Comparison of ENCODE assay signal across 10 mouse cellular contexts in the genomic region with DNA sequence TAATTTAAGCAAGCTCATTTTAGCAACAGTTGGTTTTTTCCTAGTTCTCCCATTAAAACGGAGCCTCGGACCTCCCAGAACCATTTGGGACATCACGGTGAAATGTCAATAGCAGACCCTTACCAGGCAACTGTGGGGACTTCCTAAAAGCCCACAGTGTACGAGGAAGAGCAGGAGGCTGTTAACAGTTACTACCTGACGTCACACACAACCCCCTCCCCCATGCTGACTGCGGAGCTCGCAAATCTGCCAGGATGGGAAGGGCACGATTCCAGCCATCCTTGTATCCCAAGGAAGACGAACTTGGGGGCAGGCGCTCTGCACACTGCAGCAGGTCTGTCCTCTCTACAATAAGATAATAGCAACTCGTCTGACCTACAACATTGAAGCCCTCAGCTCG. TPM values are rescaled to one million over a fixed set of nuclear protein-coding genes. Genes with fewer than 3 reads are reported as not detected.
DNase-seq lines count a peak whose midpoint lies in the region; ATAC-seq lines count a peak whose summit lies in the region.
"Had no signal": no experiment of that assay in that cellular context is flagged by ENCODE, and none has a peak within 500 bp of the region (broad histone marks: within the 10 kb centered on the region; RNA-seq: fewer than 3 reads in every experiment).

A gene (minus strand): TSS at position 172 of the 400 bp plus-strand sequence.

- H3K27me3 ChIP-seq in midbrain, embryonic 14.5 days (ENCODE audit: control insufficient read depth, insufficient read depth, low read length), result no peaks in the 10 kb centered on the region

- no peak within 1 kb of the TSS for H3K4me2 ChIP-seq in midbrain, embryonic 14.5 days (ENCODE audit: low read length)

- ATAC-seq in midbrain, embryonic 14.5 days (ENCODE audit: low FRiP score, low TSS enrichment), result no peak

- no peaks in the 10 kb centered on the region for H3K36me3 ChIP-seq in midbrain, embryonic 14.5 days (ENCODE audit: control insufficient read depth, insufficient read depth, low read length)

- peaks cover 6% of the 10 kb centered on the region; the same call in 1 of the 2 replicates for H3K4me1 ChIP-seq in midbrain, embryonic 14.5 days (ENCODE audit: control insufficient read depth, insufficient read depth, low read length)

- 55% methylated on average over 12 of the region's 12 CpGs for WGBS in midbrain, embryonic 14.5 days

- no peak for DNase-seq in adrenal gland, postnatal 14 days
- DNase-seq in adrenal gland, postnatal 36 days, result no peak
- DNase-seq in layer of hippocampus, postnatal 10 days (ENCODE audit: low spot score in 2 of 2), result peak; percentile 30 to 31
- DNase-seq in layer of hippocampus, postnatal 25 days (ENCODE audit: extremely low spot score in 1 of 2, low spot score in 1 of 2), result no peak
- no peak for DNase-seq in gonadal fat pad, adult 2 months (ENCODE audit: low read depth)
- DNase-seq in midbrain, embryonic 14.5 days, result peak; percentile 35
- no peak for DNase-seq in layer of hippocampus, adult 9-11 months
- no peak for DNase-seq in spleen, postnatal 4 days (ENCODE audit: low spot score in 2 of 2)
- DNase-seq: adrenal gland, adult 2 months had no signal

- H3K9me3 ChIP-seq in midbrain, embryonic 14.5 days (ENCODE audit: control insufficient read depth, low read length), result no peaks in the 10 kb centered on the region

- H3K9ac ChIP-seq in midbrain, embryonic 14.5 days (replicated peaks; ENCODE audit: low read length), result no peak within 1 kb of the TSS

- 0 out of 2 replicates have a peak within 1 kb of the TSS, but pooled peaks have one; percentile 22 for H3K27ac ChIP-seq in midbrain, embryonic 14.5 days (replicated peaks; ENCODE audit: low read depth, low read length)

- H3K4me3 ChIP-seq in midbrain, embryonic 14.5 days (replicated peaks; ENCODE audit: low read depth, low read length), result no peak within 1 kb of the TSS
- H3K4me3 ChIP-seq: myocyte had no signal

RNA-seq across cellular contexts. Expression of the gene that starts here (rescaled TPM):
- 1.6 and 20.3 TPM in 2 replicates for total RNA-seq in adrenal gland, postnatal 14 days (2021)
- total RNA-seq in adrenal gland, postnatal 36 days (2021), result under 1 TPM; 0.26 to 0.49 TPM
- 1 to 10 TPM; 2.4 to 3.7 TPM for total RNA-seq in layer of hippocampus, postnatal 10 days (2021)
- 1 to 10 TPM; 2.7 to 3.4 TPM for total RNA-seq in layer of hippocampus, postnatal 25 days (2021)
- 32.0 and 34.3 TPM in 2 replicates for polyA plus RNA-seq in gonadal fat pad, adult 2 months (2012; rRNA removed)
- polyA plus RNA-seq in midbrain, embryonic 14.5 days (2014; fragmentation: Nextera tagmentation; extraction: Ambion mirVana), result 0.42 and 0.61 TPM in 2 replicates

Comparison
In these comparisons a context has a peak if more than half of its experiments do, and no peak if none do; other contexts are left out.
1. RNA of the gene that starts here (polyA plus RNA-seq): 32.0 to 34.3 TPM in gonadal fat pad, adult 2 months; 0.42 to 0.61 TPM in midbrain, embryonic 14.5 days; every median in the first group is over 10 times any median in the second.
2. DNase-seq: peak in layer of hippocampus, postnatal 10 days (2 of 2); none in adrenal gland, postnatal 14 days (single experiment), adrenal gland, postnatal 36 days (0 of 2), layer of hippocampus, postnatal 25 days (0 of 2), gonadal fat pad, adult 2 months (single experiment), layer of hippocampus, adult 9-11 months (single experiment) and spleen, postnatal 4 days (0 of 2).
3. Peak in DNase-seq and H3K27ac ChIP-seq in midbrain, embryonic 14.5 days; RNA of the gene not detected or under 1 TPM.